Mouse (Mus musculus) cerebellum, postnatal 4 days (tissue): ENCODE measurements around the gene Cnih4.
A peak's percentile ranks its signal among the peaks of the same experiment; 100 is the strongest.

Experiments
- DNase-seq, 2 experiments: peaks; one replicate each; pipeline ENCODE4 v3.0.0; 2022; ENCODE audit warnings: low spot score in 2 of 2, mixed read lengths in 1 of 2

Cnih4 gene

DNA sequence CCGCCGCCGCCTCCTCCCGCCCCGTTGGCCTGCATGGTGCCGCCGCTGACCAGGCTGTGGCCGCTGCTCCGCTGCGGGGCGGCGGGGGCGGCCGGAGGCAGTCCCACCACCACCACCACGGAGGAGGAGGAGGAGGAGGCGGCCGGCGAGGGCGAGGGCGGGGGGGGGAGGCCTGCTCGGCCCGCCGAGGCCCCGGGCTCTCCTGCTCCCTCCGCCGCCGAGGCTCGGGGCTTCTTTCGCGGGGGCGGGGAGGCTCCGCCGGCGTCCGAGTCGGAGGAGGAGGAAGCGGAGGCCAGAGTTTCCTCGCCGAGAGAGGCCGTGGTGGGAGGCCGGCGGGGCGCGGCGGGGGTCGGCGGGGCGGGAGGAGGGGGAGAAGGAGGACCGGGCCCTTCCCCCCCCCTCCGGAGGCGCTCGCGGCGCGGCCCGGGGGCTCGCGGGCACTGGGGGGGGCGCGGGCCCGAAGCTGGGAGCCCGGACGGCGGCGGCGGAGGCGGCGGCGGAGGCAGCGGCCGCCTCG lies 67.0 kb downstream of the Cnih4 start:
- DNase-seq: peak in 1 of 2 experiments; percentile 40

DNA sequence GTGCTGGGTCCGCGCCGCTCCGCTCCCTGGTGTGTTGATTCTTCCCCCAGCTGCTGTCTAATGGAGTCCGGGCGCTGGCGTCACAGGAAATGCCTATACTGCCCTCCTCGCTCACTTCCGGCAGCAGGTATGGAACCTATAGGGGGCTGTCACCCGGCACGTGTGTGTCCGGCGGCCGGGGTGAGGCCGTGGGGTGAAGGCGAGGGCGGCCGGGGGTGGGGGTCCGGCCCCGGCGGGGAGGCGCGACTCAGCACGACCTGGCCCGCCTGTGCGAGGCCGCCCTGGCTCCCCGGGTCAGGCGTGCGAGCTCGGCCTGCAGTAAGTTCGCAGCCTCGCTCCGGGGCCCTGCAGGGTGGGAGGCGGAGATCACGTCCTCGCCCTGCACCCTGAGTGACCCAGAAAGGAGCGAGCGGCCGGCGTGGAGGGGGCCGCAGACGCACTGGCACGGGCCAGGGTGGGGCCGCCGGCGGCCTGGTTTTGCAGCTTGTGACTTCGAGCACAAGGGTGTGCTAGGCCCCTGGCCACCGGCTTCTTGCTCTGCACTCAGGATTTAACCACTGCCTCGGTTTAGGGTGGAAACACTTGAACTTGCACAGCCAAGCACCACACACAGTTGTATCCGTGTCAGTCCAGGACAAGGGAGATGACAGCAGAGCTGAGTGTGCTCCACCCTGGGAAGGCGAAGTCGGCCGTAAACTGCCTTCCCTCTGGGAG lies 67.6 kb downstream of the Cnih4 start, which contains the start of gene Wdr26:
Gene Wdr26, minus strand, starts transcription at position 82 of the 714 bp plus-strand sequence.
- DNase-seq: peak; percentile 51 to 72

DNA sequence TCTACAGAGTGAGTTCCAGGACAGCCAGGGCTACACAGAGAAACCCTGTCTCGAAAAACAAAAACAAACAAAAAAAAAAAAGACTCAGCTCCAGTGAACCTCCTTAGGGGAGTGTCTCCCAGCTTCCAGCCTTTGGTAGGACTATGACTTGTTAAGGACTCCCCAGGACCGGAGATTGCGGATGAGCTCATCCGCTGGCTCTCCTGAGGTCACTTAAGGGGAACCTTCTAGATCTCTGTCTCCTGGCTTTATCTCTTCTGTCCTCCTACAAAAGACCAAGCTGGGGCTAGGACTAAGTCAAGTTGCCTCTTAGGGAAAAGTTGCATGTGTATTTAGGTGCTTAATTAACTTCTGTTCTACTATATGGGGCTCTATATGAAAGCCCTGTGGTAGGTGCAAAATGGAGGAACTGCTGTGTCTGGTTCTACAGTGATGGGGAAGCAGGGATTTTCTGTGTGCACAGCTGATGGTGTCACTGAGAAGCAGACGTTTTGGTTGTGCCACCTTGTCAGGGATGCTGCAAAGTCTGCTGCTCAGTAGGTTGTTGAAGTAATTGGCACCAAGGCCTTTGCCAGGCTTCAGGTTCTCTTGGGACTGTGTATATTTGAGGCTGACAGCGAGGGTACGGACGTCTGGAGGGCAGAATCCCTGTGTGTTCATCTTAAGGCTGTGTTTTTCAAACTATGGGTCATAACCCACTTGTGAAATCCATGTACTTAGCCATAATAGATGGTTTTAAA lies 70.0 kb downstream of the Cnih4 start:
- DNase-seq: no peak

DNA sequence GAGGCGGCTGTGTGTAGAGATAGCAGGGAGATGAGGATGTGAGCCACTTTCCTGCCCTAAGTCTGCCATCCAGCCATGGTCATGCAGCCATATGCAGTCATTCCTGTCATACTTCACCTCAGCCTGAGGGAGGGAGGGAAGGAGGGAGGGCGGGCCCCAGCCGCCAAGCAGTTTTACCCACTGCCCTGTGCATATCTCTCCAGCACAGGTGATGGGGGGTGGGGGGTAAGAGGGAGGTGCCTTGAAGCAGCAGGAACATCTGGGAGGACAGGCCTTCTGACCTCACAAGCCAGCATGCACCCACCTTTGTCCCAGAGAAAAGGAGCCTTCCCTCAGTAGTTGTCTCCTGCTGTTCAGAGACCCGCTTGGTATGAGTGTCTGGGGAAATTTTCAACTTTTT lies 71.8 kb downstream of the Cnih4 start:
- DNase-seq: no peak
